Mouse (Mus musculus): Measurements from ENCODE around the gene Dnajc4.

DNA sequence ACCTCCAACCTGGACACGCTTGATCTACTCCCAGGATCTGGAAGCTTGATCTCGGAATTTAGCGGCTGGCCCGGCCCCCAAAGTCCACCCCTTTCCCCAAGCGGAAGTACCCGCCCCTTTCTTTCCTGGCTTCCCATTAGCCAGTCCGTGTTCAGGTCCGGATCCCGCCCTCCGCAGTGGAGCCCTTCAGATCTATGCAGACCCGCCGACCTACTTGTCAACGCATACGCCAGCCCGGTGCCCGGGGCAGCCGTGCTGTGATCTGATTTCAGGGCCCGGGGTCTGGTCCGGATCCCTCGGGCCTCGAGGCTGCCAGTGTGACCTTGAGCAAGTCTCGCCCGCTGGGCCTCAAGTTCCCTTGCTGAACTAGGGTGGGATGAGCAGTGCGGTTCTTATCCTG is 3.6 kb upstream of the Dnajc4 start, which contains the start of the genes Nudt22 and Trpt1:
- TF ChIP-seq CTCF (IDR thresholded peaks at IDR 0.05; ENCODE audit: low read depth) (no peak), EP300 (IDR thresholded peaks at IDR 0.05; ENCODE audit: low read depth) (no peak)

Measured in liver, postnatal 0 days (tissue).